Mouse (Mus musculus) brain, embryonic 14.5 days (tissue): ENCODE measurements around the gene Dnah2.

ENCODE experiments used
- CTCF ChIP-seq: fragments of 200-500 bp; IDR thresholded peaks from 2 replicates; pipeline ENCODE4 v1.5.1; 2012; ENCODE audit warnings: inconsistent platforms, mild to moderate bottlenecking, moderate library complexity, borderline replicate concordance; ENCODE audit not compliant: insufficient read depth, insufficient read length; ENCODE audit errors: extremely low read depth
- POLR2A ChIP-seq: fragments of 200-500 bp; IDR thresholded peaks from 2 replicates; pipeline ENCODE4 v1.6.1; 2012; ENCODE audit warnings: mild to moderate bottlenecking, inconsistent platforms, borderline replicate concordance; ENCODE audit not compliant: poor library complexity, insufficient read depth, insufficient read length, severe bottlenecking; ENCODE audit errors: extremely low read depth

DNA sequence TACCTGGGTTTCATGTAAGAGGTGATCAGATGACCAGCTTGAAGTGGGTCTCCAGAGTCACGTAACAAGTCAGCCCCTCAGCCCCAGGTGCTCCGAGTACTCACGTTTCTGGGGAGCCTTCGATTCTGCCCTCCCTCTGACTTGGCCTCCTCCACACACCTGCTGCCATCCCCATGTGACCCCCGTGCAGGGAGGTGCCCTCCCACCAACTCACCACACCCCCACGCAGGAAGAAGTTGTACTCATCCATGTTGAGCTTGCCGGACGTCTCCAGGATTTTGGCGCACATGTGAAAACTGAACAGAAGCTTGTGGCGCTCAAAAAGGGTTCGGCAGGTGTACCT, 116.3 kb downstream of the Dnah2 start:
- no peak for TF ChIP-seq CTCF
- TF ChIP-seq POLR2A: no peak
